Mouse (Mus musculus) embryonic facial prominence, embryonic 12.5 days (tissue): ENCODE measurements around the gene Dguok. TPM values are rescaled to one million over a fixed set of nuclear protein-coding genes. Genes with fewer than 3 reads are reported as not detected.

Experiments used
- ATAC-seq: fragments of 200-750 bp; cut with Nextera tagmentation; 2 replicates; pipeline ENCODE4 v1.8.0; 2017; ENCODE audit not compliant: insufficient number of reproducible peaks, insufficient read depth, low FRiP score, low TSS enrichment
- H3K27ac ChIP-seq: fragments of 300-500 bp; sonication (generic); 2 replicates; pipeline ENCODE4 v1.5.1; 2016; ENCODE audit warnings: mild to moderate bottlenecking
- H3K27me3 ChIP-seq: fragments of 300-500 bp; sonication (generic); 2 replicates; pipeline ENCODE4 v1.6.1; 2016; ENCODE audit warnings: mild to moderate bottlenecking, moderate library complexity
- H3K36me3 ChIP-seq: fragments of 300-500 bp; sonication (generic); 2 replicates; pipeline ENCODE4 v1.6.1; 2016; ENCODE audit warnings: mild to moderate bottlenecking
- H3K4me1 ChIP-seq: fragments of 300-500 bp; sonication (generic); 2 replicates; pipeline ENCODE4 v1.6.1; 2016
- H3K4me2 ChIP-seq: fragments of 300-500 bp; sonication (generic); replicated peaks from 2 replicates; pipeline ENCODE4 v1.6.1; 2016; ENCODE audit warnings: mild to moderate bottlenecking, moderate library complexity
- H3K4me3 ChIP-seq: fragments of 300-500 bp; sonication (generic); 2 replicates; pipeline ENCODE4 v1.5.1; 2016; ENCODE audit warnings: mild to moderate bottlenecking
- H3K9ac ChIP-seq: fragments of 300-500 bp; sonication (generic); 2 replicates; pipeline ENCODE4 v1.6.1; 2016; ENCODE audit warnings: mild to moderate bottlenecking, moderate library complexity
- H3K9me3 ChIP-seq: fragments of 300-500 bp; sonication (generic); 2 replicates; pipeline ENCODE4 v1.6.1; 2016; ENCODE audit warnings: mild to moderate bottlenecking, moderate library complexity
- WGBS: fragments of 180-500 bp; shearing (Covaris S2); methylation state at CpG from one replicate; pipeline ENCODE4 v1.1.7; 2016; 5-methylcytosine and 5-hydroxymethylcytosine counted together
- polyA plus RNA-seq: library from polyadenylated mRNA; unstranded; fragments of >200 nt; fragmentation: Nextera tagmentation; extraction: Ambion mirVana; gene quantifications from 2 replicates; pipeline ENCODE4 v1.2.1, GENCODE M21; 2016

The Dguok gene
- polyA plus RNA-seq, 1 experiment from 2014 or later: 75.5 TPM

DNA sequence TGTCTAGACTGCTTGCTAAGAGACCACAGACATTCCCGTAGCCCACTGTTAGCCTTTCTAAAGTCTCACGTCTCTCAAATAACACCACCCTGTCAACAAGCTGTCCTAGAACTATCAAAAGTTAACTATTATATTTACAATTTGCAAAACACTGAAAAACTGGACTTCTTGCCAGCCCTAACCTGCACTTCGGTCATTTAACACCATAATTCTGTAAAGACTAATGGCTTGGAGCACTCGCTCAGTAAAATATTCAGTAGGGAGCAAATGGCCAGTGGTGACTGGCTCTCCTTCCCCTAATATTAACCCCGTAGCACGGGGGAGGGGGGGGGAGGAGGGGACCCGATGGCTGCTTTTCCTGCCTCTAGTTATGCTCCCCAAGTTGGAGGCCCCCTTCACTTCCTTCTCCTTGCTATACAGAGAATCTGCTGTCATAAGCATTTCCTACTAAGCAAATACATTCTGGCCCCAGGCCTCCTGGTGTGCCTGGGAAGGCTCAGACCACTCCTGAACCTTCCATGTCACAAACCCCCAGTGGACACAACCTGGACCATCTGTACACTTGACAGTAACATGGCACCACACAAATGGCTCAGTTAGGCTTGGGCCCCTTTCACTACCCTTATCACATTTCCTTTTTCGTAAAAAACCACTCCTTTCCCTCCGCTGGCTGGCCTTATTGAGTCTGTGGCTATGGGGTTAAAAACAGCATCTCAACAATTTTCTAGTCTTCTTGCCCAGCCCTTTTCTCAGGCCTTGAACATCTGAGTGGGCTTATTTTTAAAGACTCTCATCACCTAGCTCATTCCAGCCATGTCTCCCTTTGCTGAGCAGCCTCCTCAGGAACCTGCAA lies 56.1 kb downstream of the Dguok start:
- Histone ChIP-seq H3K4me1 (peaks cover 73% of the 10 kb centered on the region), H3K36me3 (peaks cover 27% of the 10 kb centered on the region; the same call in 1 of the 2 replicates)
- ATAC-seq: no peak

DNA sequence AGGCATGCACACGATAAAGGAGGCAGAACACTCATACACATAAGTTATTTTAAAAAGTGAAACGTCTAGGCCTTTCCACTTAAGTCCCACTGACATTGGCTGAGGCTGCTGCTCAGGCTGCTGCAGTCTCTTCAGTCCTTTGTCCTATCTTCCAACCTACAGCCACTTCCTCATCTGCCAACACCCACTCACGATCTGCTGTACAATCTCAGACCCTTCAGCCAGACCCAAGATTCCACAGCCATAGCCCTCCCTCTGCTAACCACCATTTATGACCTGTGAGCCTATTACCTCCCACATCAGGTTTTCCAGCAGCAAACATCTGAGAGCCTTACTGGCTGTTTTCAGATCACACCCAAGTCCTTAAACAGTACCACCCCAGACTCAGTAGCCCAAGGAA lies 57.3 kb downstream of the Dguok start:
- H3K9me3 ChIP-seq: no peaks in the 10 kb centered on the region
- H3K4me2 ChIP-seq: no peak overlapping the region
- no peaks in the 10 kb centered on the region for H3K27me3 ChIP-seq
- peaks cover 27% of the 10 kb centered on the region; the same call in 1 of the 2 replicates for H3K36me3 ChIP-seq
- H3K4me1 ChIP-seq: peaks cover 68% of the 10 kb centered on the region
- WGBS: 63% methylated on average over 3 of the region's 3 CpGs
- no peak overlapping the region; the same call in 1 of the 2 replicates for H3K9ac ChIP-seq
- H3K27ac ChIP-seq: 0 out of 2 replicates have a peak overlapping the region, but pooled peaks have one; percentile 2
- no peak overlapping the region for H3K4me3 ChIP-seq
- no peak for ATAC-seq

More for the DNA sequence above, 56.1 kb downstream of the Dguok start:
- H3K27me3 ChIP-seq: no peaks in the 10 kb centered on the region
- 0 out of 2 replicates have a peak overlapping the region, but pooled peaks have one; percentile 20 for H3K27ac ChIP-seq
- no peak overlapping the region for H3K4me3 ChIP-seq
- no peaks in the 10 kb centered on the region for H3K9me3 ChIP-seq
- 0 out of 2 replicates have a peak overlapping the region, but pooled peaks have one; percentile 22 for H3K4me2 ChIP-seq
- no peak overlapping the region for H3K9ac ChIP-seq
- WGBS: 66% methylated on average over 9 of the region's 9 CpGs

DNA sequence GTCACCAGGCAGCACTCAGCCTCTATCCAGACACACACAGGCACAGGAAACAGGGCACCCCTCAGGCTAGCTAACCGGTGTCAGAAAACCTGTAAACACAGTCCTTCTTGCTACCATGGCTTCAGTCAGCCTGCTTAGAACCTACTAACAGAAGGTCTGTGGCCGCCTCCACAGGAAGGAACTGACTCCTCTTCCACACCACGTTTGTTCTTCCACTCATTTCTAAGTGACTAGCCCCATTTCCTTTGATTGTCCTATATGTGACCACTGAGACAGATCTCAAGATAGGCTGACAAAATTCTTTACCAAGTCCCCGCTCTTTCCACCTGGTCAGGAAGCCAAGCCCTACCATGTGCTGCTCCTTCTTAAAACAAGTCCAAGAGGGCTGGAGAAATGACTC lies 57.9 kb downstream of the Dguok start:
- Histone ChIP-seq H3K36me3 (peaks cover 27% of the 10 kb centered on the region; the same call in 1 of the 2 replicates), H3K9me3 (no peaks in the 10 kb centered on the region), H3K4me2 (no peak overlapping the region), H3K27ac (no peak overlapping the region), H3K4me3 (no peak overlapping the region), H3K9ac (no peak overlapping the region), H3K4me1 (peaks cover 68% of the 10 kb centered on the region), H3K27me3 (no peaks in the 10 kb centered on the region)
- ATAC-seq: no peak
- WGBS: 80% methylated on average over 4 of the region's 4 CpGs

DNA sequence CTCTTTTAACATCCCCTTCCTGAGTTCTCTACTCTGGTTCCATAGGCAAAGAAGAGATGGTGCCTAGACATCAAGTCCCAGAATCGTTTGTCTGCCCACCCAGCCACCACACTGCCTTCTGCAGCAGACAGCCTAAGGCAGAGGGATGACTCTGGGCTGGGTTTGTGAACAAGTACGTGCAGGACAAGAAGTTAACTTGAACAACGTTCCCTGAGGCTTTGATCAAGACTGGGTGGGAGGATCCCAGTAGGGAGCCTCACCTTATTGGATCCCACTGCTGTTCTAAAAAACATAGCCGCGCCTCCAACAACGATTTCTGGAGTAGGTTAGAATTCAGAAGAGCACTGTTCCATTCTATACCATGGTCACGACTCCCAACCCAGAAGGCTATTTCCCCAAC lies 59.7 kb downstream of the Dguok start:
- 73% methylated on average over 7 of the region's 7 CpGs for WGBS
- Histone ChIP-seq H3K9ac (no peak overlapping the region), H3K27ac (no peak overlapping the region), H3K9me3 (no peaks in the 10 kb centered on the region), H3K4me3 (no peak overlapping the region), H3K27me3 (no peaks in the 10 kb centered on the region), H3K36me3 (peaks cover 27% of the 10 kb centered on the region; the same call in 1 of the 2 replicates), H3K4me1 (peaks cover 69% of the 10 kb centered on the region), H3K4me2 (no peak overlapping the region)
- ATAC-seq: no peak

DNA sequence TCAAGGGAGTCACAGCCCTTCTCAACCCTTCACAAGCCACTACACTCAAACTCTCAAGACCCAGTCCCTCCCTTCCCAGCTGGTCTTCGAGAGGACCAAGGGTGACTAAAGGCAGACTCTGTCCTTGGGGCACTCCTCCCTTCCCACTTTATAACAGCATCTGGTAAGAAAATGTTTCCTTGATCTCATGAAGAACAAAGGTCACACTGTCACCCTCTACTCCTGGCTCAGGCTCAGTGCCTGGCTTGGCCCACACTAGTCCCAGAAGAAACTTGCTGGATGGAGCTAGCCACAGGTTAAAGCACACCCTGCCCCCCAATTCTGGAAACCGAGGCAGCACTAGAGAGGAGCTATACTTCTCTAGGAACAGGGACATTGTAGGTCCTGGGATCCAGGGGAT lies 61.0 kb downstream of the Dguok start:
- no peak overlapping the region for H3K4me2 ChIP-seq
- no peak for ATAC-seq
- no peak overlapping the region for H3K27ac ChIP-seq
- H3K9ac ChIP-seq: no peak overlapping the region
- 65% methylated on average over 2 of the region's 2 CpGs for WGBS
- no peak overlapping the region for H3K4me3 ChIP-seq
- peaks cover 61% of the 10 kb centered on the region for H3K4me1 ChIP-seq
- no peaks in the 10 kb centered on the region for H3K9me3 ChIP-seq
- peaks cover 27% of the 10 kb centered on the region; the same call in 1 of the 2 replicates for H3K36me3 ChIP-seq
- H3K27me3 ChIP-seq: no peaks in the 10 kb centered on the region

DNA sequence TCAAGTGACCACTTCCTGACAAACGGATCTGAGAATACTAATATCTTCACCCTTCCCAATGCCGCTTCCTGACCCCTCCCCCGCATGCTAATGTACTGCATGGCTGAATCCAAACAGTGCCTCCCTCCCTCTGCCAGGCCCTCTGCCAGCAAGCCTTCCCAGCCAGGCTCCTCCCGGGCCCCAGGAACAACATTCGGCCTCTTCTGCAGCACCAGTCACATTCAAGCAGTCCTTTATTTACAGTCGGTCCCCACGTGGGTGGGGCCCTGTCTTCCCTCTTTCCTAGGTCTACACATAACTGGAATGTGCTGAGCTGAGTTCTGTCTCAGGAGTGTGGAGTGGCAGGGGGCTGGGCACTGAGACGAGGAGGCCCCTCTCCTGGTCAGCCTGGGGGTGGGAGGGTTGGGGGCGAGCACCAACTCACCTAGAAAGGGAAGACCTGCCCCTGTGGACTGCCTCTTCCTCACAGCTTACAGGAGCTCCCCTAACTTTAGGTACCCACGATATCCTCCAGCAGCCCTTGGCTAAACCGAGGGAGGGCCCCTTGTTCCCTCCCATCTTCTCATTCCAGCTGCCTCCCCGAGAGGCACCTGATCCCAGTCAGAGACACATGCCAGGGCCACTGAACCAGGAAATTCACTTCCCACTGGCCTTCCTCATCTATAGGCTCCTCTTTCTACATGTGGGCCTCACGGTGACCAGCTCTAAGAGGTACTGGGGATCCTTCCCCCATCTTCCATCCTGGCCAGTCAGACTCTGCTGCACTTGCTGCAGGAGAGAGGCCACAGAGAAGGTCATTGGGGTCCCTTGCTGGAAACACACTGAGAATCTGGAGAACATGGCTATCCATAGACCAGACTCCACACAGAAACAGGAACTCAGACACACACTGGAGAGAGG lies 63.1 kb downstream of the Dguok start:
- Histone ChIP-seq H3K4me1 (peaks cover 67% of the 10 kb centered on the region), H3K4me3 (no peak overlapping the region), H3K27me3 (no peaks in the 10 kb centered on the region), H3K9me3 (no peaks in the 10 kb centered on the region), H3K9ac (peak overlapping the region; percentile 19; the same call in 1 of the 2 replicates), H3K27ac (peak overlapping the region; percentile 37; the same call in 1 of the 2 replicates), H3K4me2 (peak overlapping the region; percentile 28), H3K36me3 (peaks cover 31% of the 10 kb centered on the region; the same call in 1 of the 2 replicates)
- ATAC-seq: no peak
- WGBS: 13% methylated on average over 13 of the region's 13 CpGs

DNA sequence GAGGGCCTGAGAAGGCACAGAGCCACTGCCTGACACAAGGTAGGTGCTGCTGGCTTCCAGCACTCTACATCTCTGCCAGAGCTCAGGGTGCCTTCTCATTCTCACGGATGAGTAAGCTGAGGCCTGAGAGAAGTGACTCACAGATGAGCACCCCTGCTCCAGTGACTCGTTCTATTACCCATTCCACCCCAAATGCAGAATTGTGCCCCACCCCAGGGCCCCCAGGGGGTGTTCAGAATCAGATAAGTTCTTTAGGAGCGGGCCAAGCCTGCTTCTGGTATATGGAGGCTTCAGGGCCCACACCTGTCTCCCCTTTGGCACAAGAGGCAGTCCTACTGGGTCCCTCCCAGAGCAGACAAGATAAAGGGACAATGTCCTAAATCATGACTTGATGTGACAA lies 64.1 kb downstream of the Dguok start:
- whole genome bisulfite sequencing: 38% methylated on average over 3 of the region's 3 CpGs
- ATAC-seq: no peak
- Histone ChIP-seq H3K36me3 (peaks cover 27% of the 10 kb centered on the region; the same call in 1 of the 2 replicates), H3K9ac (peak overlapping the region; percentile 76; the same call in 1 of the 2 replicates), H3K9me3 (no peaks in the 10 kb centered on the region), H3K27me3 (no peaks in the 10 kb centered on the region), H3K4me1 (peaks cover 76% of the 10 kb centered on the region), H3K27ac (peak overlapping the region; percentile 95), H3K4me2 (peak overlapping the region; percentile 89), H3K4me3 (0 out of 2 replicates have a peak overlapping the region, but pooled peaks have one; percentile 71)

DNA sequence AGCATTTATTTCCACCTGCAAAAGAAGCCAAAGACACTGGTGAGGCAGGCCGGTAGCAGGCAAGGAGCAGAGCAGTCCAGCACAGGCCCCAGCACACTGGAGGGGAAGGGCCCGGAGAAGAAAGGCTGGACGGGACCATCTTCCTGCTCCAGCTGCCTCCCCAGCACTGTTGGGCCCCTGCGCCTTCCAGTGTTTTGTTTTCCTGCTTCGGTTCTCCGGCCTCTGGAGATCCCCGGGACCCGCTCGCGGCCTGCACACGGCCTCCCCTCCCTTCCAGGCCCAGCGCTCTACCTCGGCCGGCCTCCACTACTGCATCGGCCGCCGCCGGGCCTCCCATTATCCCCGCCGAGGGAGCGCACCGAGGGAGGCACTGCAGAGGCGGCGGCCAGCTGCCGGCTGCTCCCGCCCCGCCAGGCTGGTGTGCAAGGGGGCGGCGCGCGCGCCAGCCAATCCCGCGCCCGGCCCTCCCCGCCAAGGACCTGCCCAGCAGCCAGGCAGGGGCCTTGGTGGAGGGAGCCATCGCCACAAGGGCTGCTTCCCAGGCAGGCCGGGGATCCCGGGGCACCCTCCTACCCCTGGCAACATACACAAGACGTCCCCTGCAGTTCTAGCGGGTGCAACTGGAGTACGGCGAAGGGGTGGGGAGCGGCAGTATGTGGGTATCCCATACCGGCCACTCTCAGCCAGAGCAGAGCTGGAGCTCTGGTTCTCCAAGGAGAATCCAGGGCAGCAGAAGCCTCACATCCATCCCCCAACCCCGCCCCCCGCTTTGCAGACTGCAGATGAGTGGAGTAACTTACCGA lies 65.3 kb downstream of the Dguok start:
- 1% methylated on average over 48 of the region's 48 CpGs for WGBS
- H3K36me3 ChIP-seq: peaks cover 20% of the 10 kb centered on the region; the same call in 1 of the 2 replicates

DNA sequence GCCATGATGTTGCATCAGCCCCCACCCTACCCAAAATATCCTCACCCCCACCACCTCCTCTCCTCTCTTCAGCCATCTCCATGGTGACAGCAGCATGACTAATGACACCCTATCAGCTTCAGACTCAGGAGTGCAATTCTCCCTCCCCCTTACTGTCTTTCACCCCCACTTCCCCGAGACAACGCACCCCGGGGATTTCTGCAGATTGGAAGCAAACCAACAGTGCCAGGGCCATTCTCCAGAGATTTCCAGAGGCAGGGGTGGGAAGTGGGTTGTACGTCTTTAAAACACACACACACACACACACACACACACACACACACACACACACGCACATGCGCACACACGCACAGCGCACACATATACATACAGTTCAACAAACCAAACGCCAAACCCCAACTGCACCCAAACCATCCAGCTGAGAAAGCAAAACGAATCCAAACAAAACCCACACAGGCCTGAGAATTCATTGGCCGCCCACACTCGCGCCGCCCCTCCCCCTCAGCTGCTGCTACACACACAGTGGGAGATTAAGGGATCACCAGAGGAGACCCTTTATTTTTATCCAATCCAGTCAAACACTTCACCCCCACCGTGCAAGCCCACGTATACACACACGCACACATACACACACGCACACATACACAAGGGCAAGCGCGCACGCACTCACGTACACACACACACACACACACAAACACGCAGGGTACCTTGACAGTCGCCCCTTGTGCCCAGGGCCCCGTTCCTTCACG lies 66.1 kb downstream of the Dguok start:
- H3K4me3 ChIP-seq: peak overlapping the region; percentile 71
- 3% methylated on average over 26 of the region's 26 CpGs for WGBS
- peaks cover 16% of the 10 kb centered on the region; the same call in 1 of the 2 replicates for H3K36me3 ChIP-seq
- peak overlapping the region; percentile 95 for H3K27ac ChIP-seq
- ATAC-seq: peak; percentile 29; the same call in 1 of the 2 replicates
- H3K4me1 ChIP-seq: peaks cover 67% of the 10 kb centered on the region
- peak overlapping the region; percentile 76 for H3K9ac ChIP-seq
- H3K9me3 ChIP-seq: no peaks in the 10 kb centered on the region
- peak overlapping the region; percentile 89 for H3K4me2 ChIP-seq
- no peaks in the 10 kb centered on the region for H3K27me3 ChIP-seq

More for the DNA sequence above, 65.3 kb downstream of the Dguok start:
- peak overlapping the region; percentile 89 for H3K4me2 ChIP-seq
- H3K4me3 ChIP-seq: peak overlapping the region; percentile 71
- no peaks in the 10 kb centered on the region for H3K27me3 ChIP-seq
- peaks cover 70% of the 10 kb centered on the region for H3K4me1 ChIP-seq
- H3K27ac ChIP-seq: peak overlapping the region; percentile 95
- H3K9ac ChIP-seq: peak overlapping the region; percentile 76
- H3K9me3 ChIP-seq: no peaks in the 10 kb centered on the region
- peak; percentile 95 for ATAC-seq

DNA sequence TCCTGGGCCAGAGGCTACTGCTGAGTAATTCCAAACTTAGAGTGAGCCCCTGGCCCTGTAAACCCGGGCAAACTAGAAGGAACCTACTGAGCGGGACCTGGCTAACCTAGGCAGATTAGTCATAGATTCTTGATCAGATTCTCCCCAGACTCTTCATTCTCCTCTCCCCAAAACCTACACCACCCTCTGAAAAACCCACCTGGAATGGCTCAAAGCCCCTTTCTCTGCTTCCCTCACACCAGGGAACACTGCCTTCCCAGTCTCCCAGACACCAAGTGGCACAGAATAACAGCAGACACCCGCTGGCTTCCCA lies 66.6 kb downstream of the Dguok start:
- 31% methylated on average over 3 of the region's 3 CpGs for WGBS
- Histone ChIP-seq H3K27me3 (no peaks in the 10 kb centered on the region), H3K36me3 (peaks cover 18% of the 10 kb centered on the region; the same call in 1 of the 2 replicates), H3K27ac (peak overlapping the region; percentile 95), H3K9me3 (no peaks in the 10 kb centered on the region), H3K4me2 (peak overlapping the region; percentile 89), H3K9ac (peak overlapping the region; percentile 76), H3K4me3 (peak overlapping the region; percentile 71), H3K4me1 (peaks cover 68% of the 10 kb centered on the region)
- no peak for ATAC-seq
